Mouse (Mus musculus) effector memory CD4-positive, alpha-beta T cell, adult 7 months (primary cell): ENCODE measurements around the gene 5330417H12Rik. TPM values are rescaled to one million over a fixed set of nuclear protein-coding genes. Genes with fewer than 3 reads are reported as not detected.

Experiments used
- polyA plus RNA-seq: library from polyadenylated mRNA; unstranded; fragments of 100-300 nt; shearing (Covaris generic); gene quantifications from one replicate; pipeline ENCODE4 v1.2.1, GENCODE M21; 2017

The 5330417H12Rik gene
- polyA plus RNA-seq = not detected

DNA sequence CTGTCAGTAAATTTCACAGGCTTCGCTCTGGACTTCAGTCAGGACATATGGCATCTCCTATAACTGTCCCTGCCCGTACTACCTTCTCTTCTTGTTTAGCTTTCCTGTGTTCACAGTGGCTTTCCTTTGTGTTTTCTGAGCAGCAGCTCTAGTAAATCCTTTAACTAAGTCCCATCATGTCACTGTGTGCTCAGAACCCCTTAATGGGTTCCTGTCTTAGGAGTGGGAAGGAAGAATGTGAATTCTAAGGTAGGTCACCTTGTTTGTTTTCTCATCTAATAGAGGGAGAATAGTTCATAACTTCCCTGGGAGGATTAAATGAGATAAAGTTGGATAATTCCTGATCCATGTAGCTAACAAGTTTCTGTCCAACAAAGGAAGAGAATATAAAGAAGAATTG lies at the start of gene 5330417H12Rik:
Gene 5330417H12Rik (minus strand): TSS at position 101 of the 400 bp plus-strand sequence.

DNA sequence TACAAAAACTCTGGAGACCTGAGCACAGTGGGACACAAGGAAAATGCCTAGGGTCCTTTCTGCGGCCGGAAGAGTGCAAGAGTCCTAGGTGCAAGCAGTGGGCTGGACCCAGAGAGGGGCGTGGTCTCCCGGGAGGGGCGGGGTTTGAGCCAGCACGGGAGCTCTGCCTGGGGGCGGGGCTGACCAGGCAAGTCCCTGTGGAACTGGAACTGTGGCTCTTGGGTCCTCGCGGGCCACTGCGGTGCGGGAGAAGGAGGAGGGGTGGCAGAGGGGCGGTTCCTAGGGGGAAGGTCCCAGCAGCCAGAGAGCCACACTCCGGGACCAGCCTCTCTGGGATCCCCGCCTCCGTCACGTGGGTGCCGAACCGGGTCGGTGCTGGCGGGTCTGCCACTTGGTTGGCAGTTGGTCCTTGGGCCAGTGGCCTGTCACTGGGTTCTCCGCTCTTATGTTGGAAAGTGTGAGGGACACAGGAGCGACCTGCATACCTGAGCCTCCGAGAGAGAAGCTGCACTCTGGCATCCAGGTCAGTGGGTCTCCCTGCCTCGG lies 30.0 kb downstream of the 5330417H12Rik start, which contains the start of gene Ppfibp2:
Gene Ppfibp2 (plus strand): TSS at position 351 of the 546 bp plus-strand sequence.

Other genes with a start within 250 kb of the 5330417H12Rik start
- gene Olfml1, start 57.7 kb downstream of the 5330417H12Rik start, polyA plus RNA-seq = not detected
- gene Ppfibp2, start 30.0 kb downstream of the 5330417H12Rik start, polyA plus RNA-seq = 0.76 TPM
- gene Cyb5r2, start 132.9 kb upstream of the 5330417H12Rik start, polyA plus RNA-seq = not detected
- not detected for gene Ovch2, start 176.0 kb upstream of the 5330417H12Rik start, polyA plus RNA-seq
- not detected for gene Olfr467, start 187.1 kb upstream of the 5330417H12Rik start, polyA plus RNA-seq
- gene Olfr469, start 200.4 kb upstream of the 5330417H12Rik start, polyA plus RNA-seq = not detected
- 0.45 TPM for gene Olfr470, start 222.3 kb upstream of the 5330417H12Rik start, polyA plus RNA-seq